Mouse (Mus musculus): ENCODE results near the gene Tmco4.

Gene Tmco4

DNA sequence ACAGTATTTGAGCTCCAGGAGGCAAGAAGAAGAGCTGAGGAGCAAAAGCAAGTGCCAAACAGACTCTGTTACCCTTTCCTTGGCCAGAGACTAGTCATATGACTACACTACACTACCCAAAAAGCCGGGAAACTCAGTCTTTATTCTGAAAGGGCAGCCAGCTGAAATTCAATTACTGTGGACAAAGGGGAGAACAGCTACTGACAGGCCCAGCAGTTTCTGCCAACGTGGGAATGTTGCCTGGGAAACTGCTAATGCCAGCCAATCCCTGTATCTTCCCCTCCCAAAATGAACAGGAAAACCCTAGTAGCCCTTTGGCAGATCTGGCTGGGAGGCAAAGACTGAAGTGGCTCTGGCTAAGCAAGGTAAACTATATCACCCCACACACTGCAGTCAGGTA lies 51.7 kb downstream of the Tmco4 start:
- no peak for DNase-seq

DNA sequence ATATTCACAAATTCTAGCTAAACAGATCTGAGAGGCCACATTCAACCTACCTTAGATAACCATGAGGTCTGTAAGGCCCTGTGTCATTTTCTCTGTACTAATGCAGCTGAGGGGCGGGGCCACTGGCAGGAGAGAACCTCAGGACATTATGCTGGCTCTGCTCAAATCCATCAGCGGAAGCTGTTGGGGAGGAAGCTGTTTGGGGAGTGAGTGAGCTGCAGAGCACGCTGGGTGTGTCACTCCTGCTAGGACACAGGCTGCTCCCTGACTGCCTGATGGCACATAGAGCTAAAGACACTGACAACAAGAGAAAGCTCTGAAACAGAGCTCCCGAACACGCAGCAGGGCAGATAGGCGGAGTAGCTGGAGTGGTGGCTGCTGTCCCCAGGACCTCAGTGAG lies 58.0 kb downstream of the Tmco4 start:
- peak; percentile 98 for DNase-seq

DNA sequence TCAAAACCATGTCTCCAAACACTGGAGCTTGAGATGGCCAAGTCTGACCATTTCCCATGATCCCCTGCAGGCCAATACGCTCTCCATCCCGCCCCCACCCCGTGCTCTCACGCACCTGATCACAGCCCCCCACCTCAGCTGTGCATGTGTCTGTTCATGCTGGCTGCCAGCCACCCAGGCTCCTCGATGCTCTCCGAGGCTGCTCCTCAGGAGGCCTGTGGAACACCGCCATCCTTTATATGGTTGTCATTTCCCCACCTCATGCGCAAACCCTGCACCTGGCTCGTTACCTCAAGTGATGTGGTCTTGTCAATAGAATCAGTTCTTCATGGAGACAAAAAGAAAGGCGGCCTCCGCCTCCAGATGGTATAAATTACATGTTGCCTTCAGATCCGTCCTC lies 59.8 kb downstream of the Tmco4 start:
- no peak for DNase-seq

- DNase-seq, result no peak
Observed at GRCm38 (mm10) chr4:139033263-139034009, 60.7 kb downstream of the Tmco4 start.

DNA sequence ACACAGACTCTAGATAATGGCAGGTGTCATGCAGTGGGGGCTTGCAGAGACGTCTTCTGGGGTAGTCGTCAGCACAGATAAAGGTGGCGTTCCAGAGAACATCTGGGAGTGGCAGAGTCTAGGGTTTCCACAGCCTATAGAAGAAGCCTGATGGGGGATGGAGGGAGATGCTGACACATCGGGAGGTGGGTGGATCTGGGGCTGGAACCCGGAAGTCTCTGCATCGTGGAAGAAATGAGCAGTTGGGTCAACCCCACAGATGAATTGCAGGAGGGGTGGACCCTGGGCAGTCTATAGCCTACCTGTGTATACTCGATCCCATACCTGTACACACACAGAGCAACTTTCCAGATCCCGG lies 61.3 kb downstream of the Tmco4 start:
- DNase-seq, result no peak

- no peak for DNase-seq
Observed at GRCm38 (mm10) chr4:139034540-139034939, 61.9 kb downstream of the Tmco4 start.

DNA sequence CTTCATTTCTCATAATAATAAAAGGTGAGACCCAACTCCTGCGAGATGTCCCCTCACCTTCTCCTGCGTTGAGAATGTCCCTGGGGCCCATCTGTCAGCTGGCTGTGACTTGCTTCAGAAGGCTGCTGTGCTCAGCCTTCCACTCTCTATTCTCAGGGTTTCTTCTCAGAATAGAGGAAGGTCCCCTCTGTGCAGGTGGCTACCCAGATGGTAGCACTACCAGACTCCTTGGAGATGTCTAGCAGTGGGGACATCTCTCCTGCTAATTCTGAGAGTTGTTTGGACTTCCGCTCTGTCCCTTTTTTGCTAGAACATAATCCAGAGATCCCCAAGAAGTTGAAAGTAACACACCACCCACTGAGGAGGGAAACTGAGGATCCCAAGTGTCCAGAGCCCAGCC lies 62.3 kb downstream of the Tmco4 start:
- no peak for DNase-seq

- DNase-seq, result peak; percentile 94
Observed at GRCm38 (mm10) chr4:139035799-139036198, 63.1 kb downstream of the Tmco4 start.

- DNase-seq, result no peak
Observed at GRCm38 (mm10) chr4:139037795-139038607, 65.3 kb downstream of the Tmco4 start.

GRCm38 (mm10) chr4:139040084-139040839 lies 67.6 kb downstream of the Tmco4 start:
- DNase-seq, result no peak

GRCm38 (mm10) chr4:139042611-139043010 lies 69.9 kb downstream of the Tmco4 start:
- DNase-seq, result no peak

DNA sequence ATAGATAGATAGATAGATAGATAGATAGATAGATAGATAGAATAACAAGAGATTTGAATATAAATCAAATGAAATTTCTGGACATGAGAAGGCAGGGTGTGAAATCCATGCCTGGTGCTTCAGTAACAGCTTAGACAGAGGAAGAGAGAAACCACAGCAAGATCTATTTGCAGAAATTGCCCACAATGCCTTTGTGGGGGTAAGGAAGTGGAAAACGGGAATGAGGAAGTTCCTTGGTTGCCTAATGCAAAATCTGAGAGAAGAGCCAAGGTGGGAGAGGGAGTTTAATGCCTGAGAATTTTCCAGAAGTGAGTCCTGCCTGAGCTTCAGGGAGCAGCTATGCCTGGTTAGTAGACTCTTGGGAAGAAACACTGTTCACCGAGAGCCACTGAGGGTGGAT lies 70.9 kb downstream of the Tmco4 start:
- no peak for DNase-seq

DNA sequence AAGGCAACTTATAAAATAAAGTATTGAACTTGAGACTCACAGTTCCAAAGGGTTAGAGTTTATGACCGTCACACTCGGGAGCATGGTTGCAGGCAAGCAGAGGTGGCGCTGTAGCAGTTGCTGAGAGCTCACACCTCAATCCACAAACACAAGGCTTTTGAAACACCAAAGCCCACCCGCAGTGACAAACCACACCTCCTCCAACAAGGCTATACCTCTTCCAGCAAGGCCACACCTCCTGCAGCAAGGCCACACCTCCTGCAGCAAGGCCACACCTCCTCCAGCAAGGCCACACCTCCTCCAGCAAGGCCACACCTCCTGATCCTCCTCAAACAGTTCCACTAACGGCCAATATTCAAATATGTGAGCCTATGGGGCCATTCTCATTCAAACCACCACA lies 71.9 kb downstream of the Tmco4 start:
- DNase-seq, result no peak

DNA sequence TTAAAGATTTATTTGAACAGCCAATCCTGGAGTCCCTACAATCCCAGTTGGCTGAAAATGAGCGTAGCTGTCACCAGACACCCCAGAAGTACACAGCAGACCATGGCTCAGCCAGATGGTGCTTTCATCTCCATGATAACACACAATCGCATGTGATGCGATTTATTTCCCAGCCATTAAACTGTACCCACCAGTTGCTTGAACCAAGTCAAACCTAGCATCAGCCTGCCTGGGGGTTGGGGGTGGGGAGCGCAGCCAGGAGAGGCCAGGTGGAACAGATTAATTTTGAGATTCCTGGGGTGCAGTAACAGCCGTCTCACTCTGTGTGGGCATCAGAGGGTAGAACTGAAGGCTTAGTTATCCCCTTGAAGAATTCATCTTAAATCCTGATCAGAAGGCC lies 73.7 kb downstream of the Tmco4 start:
- no peak for DNase-seq

DNA sequence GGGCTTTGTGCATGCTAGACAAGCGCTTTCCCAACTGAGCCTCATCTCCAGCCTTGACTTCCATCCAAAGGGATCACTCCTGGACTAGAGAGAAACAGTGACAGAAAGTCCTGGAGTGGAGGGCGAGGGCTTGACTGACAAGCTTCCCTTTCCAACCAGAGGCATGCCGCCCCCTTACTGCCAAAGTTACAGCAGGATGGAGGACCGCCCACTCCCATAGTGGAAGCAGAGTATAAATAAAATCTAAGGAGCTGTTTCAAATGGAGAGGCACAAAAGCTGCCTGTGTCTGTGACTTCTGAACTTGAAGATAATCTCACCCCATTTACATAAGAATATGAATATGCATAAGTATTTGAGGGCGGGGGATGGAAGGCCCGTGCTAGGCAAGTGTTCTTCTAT lies 75.8 kb downstream of the Tmco4 start:
- DNase-seq, result no peak

DNA sequence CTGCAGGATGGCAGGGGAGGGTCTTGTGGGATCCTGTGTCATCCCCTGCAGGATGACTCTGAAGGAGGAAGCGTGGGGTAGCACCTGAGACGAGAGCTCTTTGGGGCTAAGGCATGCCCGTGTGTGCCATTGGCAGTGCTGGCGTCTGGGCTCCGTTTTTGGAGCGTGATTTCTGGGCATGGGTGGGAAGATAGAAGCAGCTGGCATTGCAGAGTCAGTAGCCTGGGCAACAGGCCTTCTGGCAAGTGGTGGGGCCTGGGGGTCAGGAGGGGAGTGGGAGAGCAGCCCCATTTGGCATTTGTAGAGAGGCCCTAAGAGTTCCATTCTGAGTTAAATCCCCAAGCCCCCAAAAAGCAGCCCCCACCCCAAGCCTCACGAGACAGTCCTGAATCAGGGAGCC lies 80.1 kb downstream of the Tmco4 start:
- no peak for DNase-seq

DNA sequence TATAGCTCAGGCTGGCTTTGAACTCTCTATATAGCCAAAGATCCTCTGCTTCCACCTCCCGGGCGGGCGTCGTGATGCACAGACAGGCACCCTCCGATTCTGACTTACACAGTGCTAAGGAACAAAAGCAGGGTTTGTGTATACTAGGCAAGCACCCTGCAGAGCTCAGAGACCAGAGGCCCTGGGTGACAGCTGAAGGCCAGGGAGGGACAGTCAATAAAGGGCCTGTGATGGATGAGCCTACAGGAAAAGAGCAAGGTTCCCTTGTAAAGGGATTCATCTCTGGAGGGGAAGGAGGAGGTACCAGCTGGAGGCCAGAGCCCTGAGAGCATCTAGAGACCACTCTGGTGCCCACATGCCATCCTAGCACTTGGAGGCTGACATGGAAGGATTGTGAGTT lies 80.7 kb downstream of the Tmco4 start:
- DNase-seq, result no peak

- DNase-seq, result no peak
Observed at GRCm38 (mm10) chr4:139054300-139054923, 81.7 kb downstream of the Tmco4 start.

- DNase-seq, result no peak
Observed at GRCm38 (mm10) chr4:139055336-139055735, 82.6 kb downstream of the Tmco4 start.

GRCm38 (mm10) chr4:139055744-139056143 lies 83.1 kb downstream of the Tmco4 start:
- DNase-seq, result no peak

DNA sequence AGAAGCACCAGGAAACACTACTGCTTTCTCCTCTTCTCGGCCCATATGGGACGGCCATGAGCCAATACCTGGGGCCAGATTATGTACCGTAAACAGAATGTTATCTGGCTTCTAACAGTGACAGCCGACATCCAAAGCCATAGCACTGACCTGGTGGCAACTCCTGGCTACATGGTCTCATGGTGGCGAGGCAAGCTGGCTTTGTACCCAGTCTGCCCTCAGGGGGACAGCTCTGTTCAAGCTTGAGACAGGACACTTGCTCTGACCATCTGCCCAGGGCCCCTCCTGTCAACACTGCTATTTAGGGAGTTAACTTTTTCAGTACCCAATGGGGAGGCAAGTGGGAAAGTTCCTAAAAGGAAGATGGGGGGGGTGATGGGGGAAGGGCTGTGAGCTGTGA lies 84.6 kb downstream of the Tmco4 start:
- no peak for DNase-seq

- DNase-seq, result no peak
Observed at GRCm38 (mm10) chr4:139058029-139058428, 85.3 kb downstream of the Tmco4 start.

DNA sequence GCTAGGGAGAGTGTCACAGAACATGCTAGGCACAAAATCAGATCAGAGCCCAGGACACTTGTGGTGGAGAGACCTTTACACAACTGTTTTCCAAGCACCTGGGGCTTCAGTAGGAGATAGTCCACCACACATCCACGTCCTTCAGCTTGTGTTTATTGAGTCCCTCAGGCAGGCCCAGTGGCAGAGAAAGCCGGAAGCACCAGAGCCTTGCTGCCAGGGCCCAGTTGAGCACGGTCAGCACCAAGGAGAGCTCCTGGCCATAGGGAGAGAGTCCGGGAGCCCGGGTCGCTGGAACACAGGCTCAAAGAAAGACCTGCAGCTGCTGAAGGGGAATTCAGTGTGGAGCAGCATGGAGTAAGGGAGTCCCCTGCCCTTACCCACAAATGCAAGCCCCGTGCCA lies 86.9 kb downstream of the Tmco4 start:
- DNase-seq, result no peak
